Mouse (Mus musculus) lung, embryonic 15.5 days (tissue): ENCODE data around the gene Gm43552. TPM values are rescaled to one million over a fixed set of nuclear protein-coding genes. Genes with fewer than 3 reads are reported as not detected.
A peak's percentile ranks its signal among the peaks of the same experiment; 100 is the strongest.

Experiments
- ATAC-seq: fragments of 200-750 bp; cut with Nextera tagmentation; 2 replicates; pipeline ENCODE4 v1.8.0; 2017; ENCODE audit warnings: moderate number of reproducible peaks, borderline replicate concordance; ENCODE audit not compliant: low FRiP score, low TSS enrichment; ENCODE audit errors: extremely low read depth
- H3K27ac ChIP-seq: fragments of 300-500 bp; sonication (generic); 2 replicates; pipeline ENCODE4 v1.5.1; 2015; ENCODE audit warnings: moderate library complexity, mild to moderate bottlenecking, inconsistent platforms
- H3K27me3 ChIP-seq: fragments of 300-500 bp; sonication (generic); 2 replicates; pipeline ENCODE4 v1.6.1; 2015; ENCODE audit warnings: inconsistent platforms
- H3K36me3 ChIP-seq: fragments of 300-500 bp; sonication (generic); 2 replicates; pipeline ENCODE4 v1.6.1; 2015; ENCODE audit warnings: inconsistent platforms
- H3K4me1 ChIP-seq: fragments of 300-500 bp; sonication (generic); 2 replicates; pipeline ENCODE4 v1.6.1; 2015; ENCODE audit warnings: inconsistent platforms
- H3K4me2 ChIP-seq: fragments of 300-500 bp; sonication (generic); 2 replicates; pipeline ENCODE4 v1.6.1; 2015; ENCODE audit warnings: inconsistent platforms, mild to moderate bottlenecking, moderate library complexity
- H3K4me3 ChIP-seq: fragments of 300-500 bp; sonication (generic); 2 replicates; pipeline ENCODE4 v1.5.1; 2015; ENCODE audit warnings: mild to moderate bottlenecking, inconsistent platforms
- H3K9ac ChIP-seq: fragments of 300-500 bp; sonication (generic); 2 replicates; pipeline ENCODE4 v1.6.1; 2015; ENCODE audit warnings: inconsistent platforms
- H3K9me3 ChIP-seq: fragments of 300-500 bp; sonication (generic); 2 replicates; pipeline ENCODE4 v1.6.1; 2016; ENCODE audit warnings: inconsistent platforms
- WGBS: fragments of 180-500 bp; shearing (Covaris S2); methylation state at CpG from one replicate; pipeline ENCODE4 v1.1.7; 2015; 5-methylcytosine and 5-hydroxymethylcytosine counted together
- polyA plus RNA-seq: library from polyadenylated mRNA; unstranded; fragments of >200 nt; fragmentation: Nextera tagmentation; extraction: Ambion mirVana; gene quantifications from 2 replicates; pipeline ENCODE4 v1.2.1, GENCODE M21; 2015

The Gm43552 gene
- polyA plus RNA-seq, 1 experiment from 2014 or later: not detected

- Histone ChIP-seq H3K4me2 (no peak overlapping the region), H3K9ac (no peak overlapping the region), H3K4me3 (no peak overlapping the region), H3K9me3 (no peaks in the 10 kb centered on the region), H3K4me1 (no peaks in the 10 kb centered on the region), H3K27ac (no peak overlapping the region), H3K36me3 (no peaks in the 10 kb centered on the region), H3K27me3 (no peaks in the 10 kb centered on the region)
- no peak for ATAC-seq
- WGBS: 20% methylated on average over 8 of the region's 8 CpGs
These were observed 33.2 kb upstream of the Gm43552 start for GRCm38 (mm10) chr5:65525674-65526443.

DNA sequence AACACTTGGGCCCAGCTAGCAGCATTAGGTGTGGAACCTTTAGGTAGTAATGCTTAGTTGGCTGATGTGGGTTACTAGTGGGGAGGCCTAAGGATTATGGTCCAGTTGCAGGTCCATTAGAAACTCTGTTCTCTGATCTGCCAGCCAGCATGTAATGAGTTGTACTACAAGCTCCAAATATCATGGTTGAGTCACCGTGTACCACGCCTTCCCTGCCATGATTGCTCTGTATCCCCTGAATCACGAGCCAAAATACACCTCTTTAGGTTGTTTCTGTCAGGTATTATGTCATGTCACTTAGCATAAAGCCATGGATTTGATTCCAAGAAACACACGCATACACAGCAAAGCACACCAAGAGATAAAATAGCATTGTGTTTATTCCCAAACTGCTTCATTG, 32.2 kb upstream of the Gm43552 start:
- H3K9ac ChIP-seq: no peak overlapping the region
- H3K9me3 ChIP-seq: no peaks in the 10 kb centered on the region
- no peak overlapping the region for H3K27ac ChIP-seq
- H3K4me1 ChIP-seq: no peaks in the 10 kb centered on the region
- no peak overlapping the region for H3K4me3 ChIP-seq
- ATAC-seq: no peak
- H3K27me3 ChIP-seq: no peaks in the 10 kb centered on the region
- WGBS: 71% methylated on average over 4 of the region's 4 CpGs
- H3K36me3 ChIP-seq: no peaks in the 10 kb centered on the region
- H3K4me2 ChIP-seq: no peak overlapping the region

DNA sequence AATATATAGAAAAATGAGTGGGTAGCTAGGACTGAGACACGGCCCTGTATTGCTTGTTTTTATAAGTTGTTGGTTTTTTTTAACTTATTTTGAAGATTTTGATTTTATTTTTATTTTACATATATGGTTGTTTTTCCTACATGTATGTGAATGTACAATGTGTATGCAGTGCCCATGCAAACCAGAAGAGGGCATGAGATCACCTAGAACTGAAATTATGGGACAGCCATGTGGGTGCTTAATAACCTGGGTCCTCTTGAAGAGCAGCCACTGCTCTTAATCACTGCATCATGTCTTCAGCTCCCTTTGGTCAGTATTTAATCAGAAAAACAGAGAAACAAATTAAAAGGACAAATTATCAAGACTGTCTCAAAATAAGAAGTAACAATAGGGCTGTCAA, 29.2 kb upstream of the Gm43552 start:
- 74% methylated on average over 1 of the region's 1 CpGs for WGBS
- Histone ChIP-seq H3K4me2 (no peak overlapping the region), H3K4me1 (no peaks in the 10 kb centered on the region), H3K27me3 (no peaks in the 10 kb centered on the region), H3K36me3 (no peaks in the 10 kb centered on the region), H3K4me3 (no peak overlapping the region), H3K27ac (no peak overlapping the region), H3K9me3 (no peaks in the 10 kb centered on the region), H3K9ac (no peak overlapping the region)
- ATAC-seq: no peak

DNA sequence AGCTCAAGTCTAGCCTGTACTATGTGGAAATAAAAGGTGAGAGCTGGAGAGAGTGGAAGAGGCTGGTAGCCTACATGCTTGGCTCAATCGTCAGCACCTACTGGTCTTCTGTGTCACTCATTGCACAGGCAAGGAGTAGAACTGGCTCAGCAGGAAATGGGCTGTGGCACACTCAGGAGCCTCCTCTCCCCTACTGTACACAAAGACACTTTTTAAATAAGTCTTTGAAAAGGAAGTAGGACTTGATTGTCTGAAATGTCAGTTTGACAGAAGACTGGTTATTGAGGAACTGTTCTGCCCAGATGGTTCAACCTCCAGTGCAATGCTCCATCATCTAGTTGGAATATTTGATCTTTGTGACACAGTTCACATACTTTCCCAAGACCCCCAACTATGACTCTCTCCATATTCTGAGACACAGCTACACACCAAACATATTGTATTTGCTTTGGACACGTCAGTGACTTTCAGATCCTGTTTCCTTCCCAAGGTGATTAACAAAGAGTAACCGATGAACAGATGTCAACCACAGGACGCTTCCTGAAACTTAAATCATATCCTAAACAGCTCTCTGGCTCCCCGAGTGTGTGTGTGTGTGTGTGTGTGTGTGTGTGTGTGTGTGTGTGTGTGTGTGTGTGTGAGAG, 22.1 kb upstream of the Gm43552 start:
- H3K9ac ChIP-seq: no peak overlapping the region
- peaks cover 12% of the 10 kb centered on the region; the same call in 1 of the 2 replicates for H3K4me1 ChIP-seq
- H3K36me3 ChIP-seq: no peaks in the 10 kb centered on the region
- H3K27me3 ChIP-seq: no peaks in the 10 kb centered on the region
- no peak overlapping the region for H3K4me3 ChIP-seq
- WGBS: 35% methylated on average over 5 of the region's 5 CpGs
- no peak overlapping the region for H3K4me2 ChIP-seq
- peak overlapping the region; percentile 43 for H3K27ac ChIP-seq
- peak; percentile 55; the same call in 1 of the 2 replicates for ATAC-seq
- no peaks in the 10 kb centered on the region for H3K9me3 ChIP-seq

DNA sequence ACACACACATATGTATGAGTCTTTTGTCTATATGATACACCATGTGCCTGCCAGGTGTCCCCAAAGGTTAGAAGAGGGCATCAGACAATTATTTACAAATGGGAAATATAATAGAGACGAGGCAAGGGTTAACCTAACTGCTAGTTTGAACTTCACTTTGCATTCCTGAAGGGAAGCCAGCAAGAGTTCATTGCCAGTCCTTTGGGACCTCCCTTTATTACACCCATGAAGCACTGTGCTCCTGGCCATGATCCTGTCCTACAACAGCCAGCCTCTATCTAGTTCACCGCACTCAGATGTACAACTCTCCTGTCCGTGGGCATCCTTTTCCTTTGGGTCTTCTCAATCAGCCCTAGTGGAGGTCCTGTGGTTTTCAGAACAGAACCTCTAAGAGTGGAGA, 20.9 kb upstream of the Gm43552 start:
- no peak overlapping the region for H3K27ac ChIP-seq
- 68% methylated on average over 3 of the region's 3 CpGs for WGBS
- H3K9me3 ChIP-seq: no peaks in the 10 kb centered on the region
- no peak overlapping the region for H3K4me3 ChIP-seq
- no peak for ATAC-seq
- peaks cover 12% of the 10 kb centered on the region; the same call in 1 of the 2 replicates for H3K4me1 ChIP-seq
- no peak overlapping the region for H3K4me2 ChIP-seq
- H3K9ac ChIP-seq: no peak overlapping the region
- H3K36me3 ChIP-seq: no peaks in the 10 kb centered on the region
- no peaks in the 10 kb centered on the region for H3K27me3 ChIP-seq

- H3K4me1 ChIP-seq: no peaks in the 10 kb centered on the region
- 73% methylated on average over 8 of the region's 8 CpGs for WGBS
These were observed 15.8 kb upstream of the Gm43552 start for GRCm38 (mm10) chr5:65508395-65508794.

GRCm38 (mm10) chr5:65505786-65506185, 13.2 kb upstream of the Gm43552 start:
- H3K27ac ChIP-seq: no peak overlapping the region
- peak overlapping the region; percentile 44 for H3K4me2 ChIP-seq
- no peak overlapping the region for H3K9ac ChIP-seq
- no peaks in the 10 kb centered on the region for H3K27me3 ChIP-seq
- ATAC-seq: no peak
- no peaks in the 10 kb centered on the region for H3K36me3 ChIP-seq
- H3K4me3 ChIP-seq: no peak overlapping the region
- WGBS: 10% methylated on average over 8 of the region's 8 CpGs
- H3K4me1 ChIP-seq: no peaks in the 10 kb centered on the region
- H3K9me3 ChIP-seq: no peaks in the 10 kb centered on the region

More at GRCm38 (mm10) chr5:65508395-65508794, 15.8 kb upstream of the Gm43552 start:
- Histone ChIP-seq H3K27me3 (no peaks in the 10 kb centered on the region), H3K27ac (no peak overlapping the region), H3K9me3 (no peaks in the 10 kb centered on the region), H3K4me3 (no peak overlapping the region), H3K9ac (no peak overlapping the region), H3K36me3 (no peaks in the 10 kb centered on the region), H3K4me2 (no peak overlapping the region)
- ATAC-seq: no peak

DNA sequence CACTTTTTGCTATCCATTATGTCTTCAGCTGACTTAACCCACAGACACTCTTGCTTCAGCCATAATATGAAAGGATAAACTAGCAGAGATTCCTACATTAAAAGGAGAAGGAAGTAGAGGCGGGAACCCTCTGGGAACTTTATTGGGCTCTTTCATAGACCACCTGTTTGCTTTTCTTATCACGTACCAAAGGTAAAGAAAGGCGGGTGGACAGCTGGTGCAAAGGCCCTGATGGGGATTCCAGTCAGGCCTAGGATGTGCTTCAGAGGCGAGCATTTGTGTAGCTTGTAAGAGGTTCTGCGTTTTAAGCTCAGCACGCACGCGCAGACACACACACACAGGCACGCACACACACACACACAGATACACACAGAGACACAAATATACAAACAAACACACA, 8.8 kb upstream of the Gm43552 start:
- no peak overlapping the region for H3K4me2 ChIP-seq
- H3K27ac ChIP-seq: no peak overlapping the region
- H3K36me3 ChIP-seq: no peaks in the 10 kb centered on the region
- no peaks in the 10 kb centered on the region for H3K9me3 ChIP-seq
- 60% methylated on average over 9 of the region's 9 CpGs for WGBS
- no peaks in the 10 kb centered on the region for H3K4me1 ChIP-seq
- no peak overlapping the region for H3K4me3 ChIP-seq
- H3K27me3 ChIP-seq: no peaks in the 10 kb centered on the region
- ATAC-seq: no peak
- H3K9ac ChIP-seq: no peak overlapping the region

DNA sequence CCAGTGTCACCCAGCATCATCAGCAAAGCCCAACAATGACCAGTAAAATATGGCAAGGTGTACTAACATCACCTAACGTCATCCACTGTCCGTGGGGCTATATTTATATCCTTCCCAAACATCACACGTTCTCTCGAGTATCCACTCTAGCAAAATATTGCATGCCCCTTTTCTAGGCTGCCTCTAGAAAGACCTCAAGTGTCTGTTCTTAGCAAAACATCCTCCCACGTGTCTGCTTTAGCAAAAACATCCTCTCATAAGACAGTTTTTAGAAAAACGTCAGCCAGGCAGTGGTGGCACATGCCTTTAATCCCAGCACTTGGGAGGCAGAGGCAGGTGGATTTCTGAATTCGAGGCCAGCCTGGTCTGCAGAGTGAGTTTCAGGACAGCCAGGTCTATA, 7.6 kb upstream of the Gm43552 start:
- Histone ChIP-seq H3K27ac (no peak overlapping the region), H3K4me3 (no peak overlapping the region), H3K9me3 (no peaks in the 10 kb centered on the region), H3K4me1 (no peaks in the 10 kb centered on the region), H3K9ac (no peak overlapping the region), H3K36me3 (no peaks in the 10 kb centered on the region), H3K4me2 (no peak overlapping the region), H3K27me3 (no peaks in the 10 kb centered on the region)
- ATAC-seq: no peak
- WGBS: 73% methylated on average over 7 of the region's 7 CpGs

DNA sequence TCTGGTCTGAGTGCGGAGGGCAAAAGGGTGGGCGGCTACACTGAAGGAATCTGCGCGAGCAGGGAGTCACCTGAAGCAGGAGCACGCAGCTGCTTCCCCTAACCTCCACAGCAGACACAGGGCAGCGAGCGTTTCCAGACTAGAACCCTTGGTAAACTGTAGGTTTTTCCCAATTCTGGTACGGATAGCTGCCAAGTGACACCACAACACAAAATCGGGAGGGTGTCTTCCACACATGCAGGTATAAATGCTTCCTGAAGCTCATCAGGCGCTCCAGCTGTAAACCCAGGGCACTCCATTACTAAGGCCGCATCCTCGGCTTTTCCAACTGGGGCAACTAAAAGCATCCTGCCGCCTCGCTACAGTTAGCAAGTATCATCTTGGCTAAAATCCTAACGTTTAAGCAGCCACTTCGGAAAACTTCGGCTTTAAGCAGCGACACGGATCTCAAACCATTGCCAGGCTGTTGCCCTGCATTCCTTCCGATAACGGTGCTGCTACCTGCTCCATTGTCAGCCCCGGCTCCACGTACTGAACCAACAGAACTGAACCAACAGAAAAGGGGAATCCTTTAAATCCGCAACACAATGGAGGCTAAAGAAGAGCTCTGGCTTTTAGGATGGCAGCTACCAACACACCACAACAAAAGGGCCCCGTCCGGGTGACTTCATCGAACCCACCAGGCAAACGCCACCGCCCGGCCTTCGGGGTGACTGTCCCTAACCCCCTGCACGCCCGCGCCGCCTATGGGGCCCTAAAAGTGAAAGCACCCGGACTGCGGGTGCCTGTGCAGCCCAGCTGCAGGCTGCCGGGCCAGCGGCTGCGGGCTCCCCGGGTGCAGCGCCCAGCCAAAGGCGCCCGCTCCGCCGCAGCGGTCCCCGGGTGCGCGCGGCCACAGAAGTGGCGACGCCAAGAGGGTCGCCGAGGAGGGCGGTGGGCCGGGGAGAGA, 592 bp downstream of the Gm43552 start:
- ATAC-seq: peak; percentile 87
- Histone ChIP-seq H3K9me3 (no peaks in the 10 kb centered on the region), H3K4me2 (peak overlapping the region; percentile 81), H3K27me3 (no peaks in the 10 kb centered on the region), H3K4me3 (peak overlapping the region; percentile 87), H3K4me1 (peaks cover 32% of the 10 kb centered on the region), H3K27ac (peak overlapping the region; percentile 96), H3K9ac (peak overlapping the region; percentile 85), H3K36me3 (no peaks in the 10 kb centered on the region)
- under 1% methylated on average over 56 of the region's 57 CpGs for WGBS

DNA sequence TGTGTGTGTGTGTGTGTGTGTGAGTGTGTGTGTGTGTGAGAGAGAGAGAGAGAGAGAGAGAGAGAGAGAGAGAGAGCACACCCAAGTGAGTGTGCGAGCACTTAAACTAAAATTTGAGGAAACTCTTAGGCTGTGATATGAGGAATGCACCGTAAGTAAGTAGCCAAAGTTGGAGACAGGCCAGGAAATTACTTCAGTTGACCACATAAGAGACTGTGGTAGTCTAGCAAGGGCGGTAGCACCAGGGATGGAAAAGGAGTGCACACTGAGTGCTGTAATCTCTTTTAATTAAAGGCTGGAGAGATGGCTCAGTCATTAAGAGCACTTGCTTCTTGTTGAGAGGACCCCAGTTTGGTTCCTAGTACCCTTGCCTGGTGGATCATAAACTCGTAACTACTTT, 2.8 kb downstream of the Gm43552 start:
- Histone ChIP-seq H3K27me3 (no peaks in the 10 kb centered on the region), H3K9ac (no peak overlapping the region), H3K4me1 (peaks cover 35% of the 10 kb centered on the region), H3K36me3 (no peaks in the 10 kb centered on the region), H3K9me3 (no peaks in the 10 kb centered on the region), H3K4me2 (no peak overlapping the region), H3K27ac (no peak overlapping the region), H3K4me3 (no peak overlapping the region)
- WGBS: 44% methylated on average over 4 of the region's 4 CpGs
- ATAC-seq: no peak
